Mouse (Mus musculus) T-helper 17 cell (primary cell): ENCODE results near the gene Grm1.
"Not testable (repeated sequence)": the region's sequence is repeated elsewhere in the genome, so short reads cannot be mapped to it uniquely, and the experiment has no call there.

Experiments used
- in situ Hi-C, 2 experiments: fragments of 300-600 bp; cut with MboI, MseI; formaldehyde crosslinking; loops; 1 replicate in 1 of 2; 2 replicates in 1 of 2; pipeline ENCODE4 v1.15.1; 2025; ENCODE audit warnings: high pct_unique_total_duplicates in 2 of 2

The Grm1 gene

DNA sequence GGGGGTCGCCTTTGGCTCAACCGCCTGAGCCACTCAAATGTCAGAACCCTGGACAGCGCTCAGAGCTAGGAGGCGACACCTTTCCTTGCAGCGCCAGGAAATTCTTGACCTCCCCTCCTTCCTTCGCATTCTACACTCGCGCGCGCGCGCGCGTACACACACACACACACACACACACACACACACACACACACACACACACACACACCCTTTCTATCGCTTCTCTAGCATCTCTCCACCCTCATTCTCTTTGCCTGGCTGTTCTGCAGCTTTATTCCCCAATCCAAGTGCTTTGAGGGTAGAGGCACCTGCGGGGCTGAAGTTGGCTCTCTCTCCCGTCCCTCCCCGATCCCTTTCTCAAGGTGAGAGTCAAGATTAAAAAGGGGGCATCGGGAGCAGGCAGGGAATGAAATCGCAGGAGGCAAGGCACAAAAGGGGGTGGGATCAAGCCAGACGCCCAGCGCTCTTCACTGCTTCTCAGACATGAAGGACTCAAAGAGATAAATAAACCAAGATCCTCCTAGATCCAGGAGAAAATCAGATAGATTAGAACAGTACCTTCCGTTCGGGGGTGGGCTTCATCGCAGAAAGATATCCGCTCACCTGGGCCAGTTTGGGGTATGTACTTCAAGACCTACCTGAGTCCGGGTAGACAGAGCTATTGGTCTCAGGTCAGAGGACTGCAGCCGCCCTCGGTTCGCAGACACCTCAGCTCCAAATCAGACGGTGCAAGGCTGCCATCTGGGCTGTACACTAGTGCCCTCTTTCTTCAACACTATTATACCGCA, at the start of gene Grm1:
Grm1 (minus strand) TSS at position 746 of the 788 bp plus-strand sequence.
- in situ Hi-C loops, result no loop called here

DNA sequence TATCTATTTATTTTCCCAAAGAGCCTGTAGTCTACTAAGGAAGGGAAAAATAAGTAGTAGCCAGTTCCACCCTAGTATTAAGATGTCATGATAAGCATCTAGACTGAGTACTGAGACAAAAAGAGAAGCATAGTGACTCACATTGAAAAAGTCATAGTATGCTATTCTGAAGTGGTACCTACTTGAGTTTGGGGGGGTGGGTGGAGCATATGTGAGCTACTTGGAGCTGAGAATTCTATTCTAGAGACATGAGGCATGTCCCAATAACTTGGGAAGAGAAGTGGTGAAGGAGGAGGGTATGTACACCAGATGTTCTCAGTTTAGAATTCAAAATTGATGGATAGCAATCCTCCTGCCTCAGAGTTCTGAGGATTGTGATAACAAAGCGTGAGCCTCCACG, 39.6 kb upstream of the Grm1 start:
- in situ Hi-C loops, result no loop called here

DNA sequence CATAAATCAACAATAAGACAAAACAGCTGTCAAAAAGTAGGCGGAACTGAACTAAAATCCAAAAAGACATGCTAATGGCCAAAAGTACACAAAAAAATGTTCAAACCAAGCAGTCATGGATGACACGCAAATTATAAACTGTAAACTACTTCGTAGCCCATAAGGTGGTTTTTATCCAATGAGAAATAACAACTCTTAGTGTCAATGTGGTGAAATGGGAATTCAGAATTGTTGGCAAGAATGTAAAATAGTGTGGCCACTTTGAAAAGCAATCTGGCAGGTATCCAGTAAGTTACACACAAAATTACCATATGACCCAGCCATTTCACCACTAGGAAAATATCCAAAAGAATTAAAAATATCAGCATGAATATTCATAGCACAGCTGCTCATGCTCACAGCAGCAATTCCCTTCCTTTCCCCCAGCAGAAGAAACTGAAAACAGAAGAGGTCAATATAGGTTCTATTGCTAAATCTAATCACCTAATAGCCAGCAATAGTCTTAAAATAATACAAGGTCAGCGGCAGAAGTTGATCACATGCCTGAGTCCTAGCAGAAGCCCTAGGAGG, 16.4 kb upstream of the Grm1 start:
- in situ Hi-C loops, result no loop called here

DNA sequence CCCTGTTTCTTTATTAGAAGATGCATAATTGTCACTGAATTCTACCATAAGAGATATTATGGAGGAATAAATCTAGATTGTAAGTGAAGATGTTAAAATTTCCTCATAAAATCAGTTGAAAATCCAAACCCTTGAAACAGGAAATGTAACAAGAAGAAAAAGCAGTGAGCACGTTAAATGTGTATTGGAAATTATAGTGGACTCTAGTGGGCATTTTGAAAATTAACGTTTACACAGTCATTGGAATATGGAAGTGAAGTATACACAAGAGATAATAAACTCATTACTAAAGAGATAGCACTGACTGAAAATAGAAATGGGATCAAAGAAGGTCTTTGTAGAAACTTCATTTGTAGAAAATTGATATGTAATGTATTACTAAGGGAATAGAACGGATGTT, 4.2 kb upstream of the Grm1 start:
- in situ Hi-C loops, result no loop called here

DNA sequence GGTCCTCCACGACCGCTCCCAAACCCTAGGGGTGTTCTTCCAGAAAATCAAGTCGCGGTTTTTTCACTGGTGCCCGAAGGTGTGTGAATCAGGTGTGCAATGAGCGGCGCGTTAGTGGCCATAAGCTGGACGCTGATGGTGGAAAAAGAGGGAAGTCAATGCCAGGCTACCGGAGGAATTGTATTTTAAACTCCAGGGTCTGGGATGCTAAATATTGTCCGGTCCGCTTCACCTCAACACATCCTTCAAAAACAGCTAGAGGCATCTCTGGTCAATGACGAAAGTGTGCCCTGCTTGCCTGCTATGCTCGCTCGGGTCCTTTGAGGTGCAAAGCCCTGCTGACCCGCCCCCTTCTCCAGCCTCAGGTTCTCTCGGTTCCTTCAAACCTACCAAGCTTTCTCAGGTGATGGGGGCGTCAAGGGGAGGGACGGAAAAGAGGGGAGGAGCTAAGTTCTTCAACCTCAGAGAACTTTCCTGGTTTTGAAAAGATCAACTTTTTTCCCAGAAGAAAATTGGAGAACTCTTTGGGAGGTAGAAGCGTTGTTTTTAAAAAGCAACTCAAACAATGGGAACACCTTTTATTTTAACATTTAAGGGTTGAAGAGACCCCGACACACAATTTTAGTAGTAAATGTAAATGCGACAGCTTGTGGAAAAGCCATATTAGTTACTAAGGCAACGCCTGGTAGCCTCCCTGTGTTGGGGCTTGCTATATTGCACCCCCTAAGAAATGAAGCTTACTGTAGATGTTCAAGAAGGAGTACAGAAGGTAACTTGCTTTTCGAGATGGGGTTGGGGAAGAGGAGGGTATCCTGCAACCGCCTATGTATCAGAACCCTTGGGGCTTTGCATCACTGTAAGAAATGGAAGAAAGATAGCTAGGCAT, 1.2 kb downstream of the Grm1 start:
- in situ Hi-C loops, result no loop called here

DNA sequence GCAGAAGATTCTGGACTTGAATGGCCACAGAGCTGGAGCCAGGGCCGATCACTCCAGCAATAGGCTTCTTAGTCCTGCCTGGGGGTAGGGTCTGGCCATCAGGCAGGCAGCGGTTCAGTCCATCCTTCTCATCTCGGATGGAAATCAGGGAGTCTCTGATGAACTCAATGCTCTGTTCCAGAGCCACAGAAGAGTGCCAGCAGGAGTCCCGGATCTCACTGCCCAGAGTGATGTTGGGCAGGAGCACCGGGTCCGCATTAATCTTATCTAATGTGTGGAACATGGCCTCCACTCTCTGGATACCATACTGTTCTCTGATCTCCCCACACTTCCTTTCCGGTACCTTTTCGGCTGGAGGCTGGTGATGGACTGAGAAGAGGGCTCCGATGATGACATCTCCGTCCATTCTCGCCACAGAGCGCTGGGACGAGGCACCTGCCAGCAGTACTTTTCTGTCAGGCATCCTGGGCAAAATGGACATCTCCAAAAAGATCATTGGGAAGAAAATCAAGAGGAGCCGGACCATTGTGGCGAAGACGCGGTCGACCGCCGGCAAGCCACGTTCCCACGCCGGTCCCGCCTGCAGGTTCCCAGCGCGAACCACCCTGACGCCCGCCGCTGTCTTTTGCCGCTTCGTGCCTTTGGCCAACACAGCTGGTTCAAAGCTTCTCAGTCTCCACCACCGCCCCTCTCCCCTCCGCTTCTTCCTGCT, 2.0 kb downstream of the Grm1 start:
- in situ Hi-C loops, result no loop called here

DNA sequence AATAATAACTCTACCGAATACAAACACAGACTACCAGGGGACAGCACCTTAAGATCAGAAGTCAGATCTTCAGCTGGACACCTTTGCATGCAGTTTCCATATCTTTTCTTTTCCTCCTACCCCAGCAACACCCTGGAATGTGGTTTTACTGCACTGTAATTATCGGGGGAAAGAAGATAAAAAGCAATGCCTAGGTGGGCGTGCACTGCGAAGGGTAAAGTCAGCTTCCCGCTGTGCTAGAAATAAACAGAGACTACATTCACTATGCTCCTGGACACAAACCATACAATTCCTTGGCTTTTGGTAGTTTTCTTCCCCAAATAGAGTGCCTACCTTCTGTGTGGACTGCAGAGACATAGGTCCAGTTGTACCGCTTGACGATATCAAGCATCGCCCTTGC, 2.6 kb downstream of the Grm1 start:
- in situ Hi-C loops, result no loop called here

DNA sequence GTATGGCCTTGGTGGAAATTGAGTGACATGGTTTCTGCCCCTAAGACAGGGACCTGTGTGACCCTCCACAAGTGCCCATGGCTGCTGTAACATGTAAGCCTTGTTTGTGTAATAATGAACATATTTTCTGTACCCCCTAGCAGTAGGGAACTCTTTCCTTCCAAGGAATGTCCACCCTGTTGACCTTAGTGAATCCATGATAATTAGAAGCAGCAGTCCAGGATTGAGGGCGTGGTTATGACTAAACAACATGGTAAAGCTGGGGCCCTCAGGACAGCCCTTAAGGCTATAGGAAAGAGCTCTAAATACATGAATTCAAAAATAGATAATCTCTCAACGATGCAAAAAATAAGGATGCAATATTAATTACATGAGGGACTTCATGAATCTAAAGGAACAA, 17.0 kb downstream of the Grm1 start:
- in situ Hi-C loops, result no loop called here

DNA sequence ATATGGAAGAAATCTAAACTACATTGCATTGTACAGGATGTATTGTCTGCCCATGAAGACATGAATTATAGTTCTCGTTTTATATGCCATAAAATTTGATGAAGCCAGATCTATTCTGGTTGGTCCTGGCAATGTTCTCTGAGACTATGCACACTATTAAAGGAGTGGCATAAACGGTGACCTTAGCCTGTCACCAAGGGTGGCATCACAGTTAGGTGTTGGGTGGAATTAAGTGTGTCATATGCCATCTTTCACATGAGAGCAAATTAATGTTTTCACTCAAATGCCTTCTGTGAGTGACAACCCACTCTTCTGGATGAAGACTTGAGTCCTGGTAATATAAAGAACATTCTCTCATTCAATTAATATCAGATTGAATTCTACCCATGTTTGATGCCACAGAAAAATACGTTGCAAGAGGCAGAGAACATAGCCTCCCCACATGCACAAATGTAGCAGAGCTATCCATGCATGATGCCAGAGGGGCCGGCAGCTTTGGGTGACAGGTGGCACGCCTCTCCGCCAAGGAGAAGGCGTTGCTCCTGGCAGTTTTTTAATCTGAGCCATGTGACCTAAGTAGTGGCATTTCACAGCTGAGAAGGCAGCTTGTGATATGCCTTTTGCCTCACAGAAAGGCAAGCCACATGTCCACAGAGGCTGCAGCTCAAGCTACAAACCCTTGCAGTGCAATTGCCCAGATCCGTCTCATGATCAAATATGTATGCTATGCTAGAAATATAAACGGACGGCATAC, 20.7 kb downstream of the Grm1 start:
- in situ Hi-C loops, result no loop called here

DNA sequence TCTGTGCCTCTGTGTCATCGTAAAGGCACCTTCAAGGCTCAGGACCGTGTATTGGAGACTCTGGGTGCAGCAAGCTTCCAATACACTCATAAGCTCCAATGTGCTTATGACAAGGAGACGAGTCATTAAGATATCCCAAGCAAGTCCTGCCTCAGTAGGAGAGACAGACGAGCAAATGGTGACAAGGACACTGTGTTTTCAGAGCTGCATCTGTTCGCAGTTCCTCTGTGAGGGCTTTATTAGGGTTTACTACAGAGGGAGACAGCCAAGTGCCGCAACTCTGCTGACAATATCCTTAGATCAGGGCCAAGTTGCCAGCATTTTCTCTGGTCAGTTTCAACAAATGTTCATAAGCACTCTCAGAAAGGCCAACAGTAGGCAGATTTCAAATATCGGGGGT, 32.8 kb downstream of the Grm1 start:
- in situ Hi-C loops, result no loop called here

DNA sequence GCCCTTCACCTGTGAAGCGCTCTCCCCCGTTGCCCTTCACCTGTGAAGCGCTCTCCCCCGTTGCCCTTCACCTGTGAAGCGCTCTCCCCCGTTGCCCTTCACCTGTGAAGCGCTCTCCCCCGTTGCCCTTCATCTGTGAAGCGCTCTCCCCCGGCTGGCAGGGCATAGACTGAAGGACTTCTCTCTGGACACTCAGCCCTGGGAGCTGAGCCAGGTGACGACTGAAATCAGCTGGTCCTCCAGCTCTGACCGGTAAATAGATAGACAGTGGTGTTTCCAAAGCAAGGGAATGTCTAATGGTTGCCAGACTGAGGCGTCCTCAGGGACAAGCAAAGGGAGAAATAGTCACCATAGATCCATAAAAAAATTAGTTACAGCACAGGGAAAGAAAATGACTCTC, 36.7 kb downstream of the Grm1 start:
- in situ Hi-C loops, result not testable (repeated sequence)

DNA sequence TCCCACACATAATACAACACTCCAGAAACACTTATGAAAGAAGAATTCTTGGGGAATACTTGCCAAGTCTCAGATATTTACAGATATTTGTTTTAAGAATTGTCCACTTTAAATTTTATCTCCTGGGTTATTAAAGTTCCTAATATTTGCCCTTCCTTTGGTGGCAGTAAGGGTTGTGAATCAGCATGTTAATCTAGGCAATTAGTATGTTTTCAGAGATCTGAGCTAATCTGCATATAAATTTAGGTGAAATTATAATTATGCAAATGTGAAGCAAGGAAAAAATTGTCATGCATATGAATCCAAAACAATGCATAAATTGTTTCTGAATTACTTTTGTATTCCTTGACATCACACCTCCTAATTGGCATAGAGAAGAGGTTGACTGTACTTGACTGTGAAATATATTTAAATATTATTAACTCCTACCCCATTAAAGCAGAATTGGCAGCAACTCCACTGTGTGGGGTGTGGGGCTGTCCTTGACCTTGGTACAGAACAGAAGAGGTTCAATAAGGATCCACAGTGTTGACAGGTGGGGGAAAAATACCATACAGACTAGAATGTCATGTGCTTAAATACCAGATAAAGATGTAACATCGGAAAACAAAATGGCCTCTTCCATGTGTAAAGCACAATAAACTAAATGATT, 37.6 kb downstream of the Grm1 start:
- in situ Hi-C loops, result no loop called here

DNA sequence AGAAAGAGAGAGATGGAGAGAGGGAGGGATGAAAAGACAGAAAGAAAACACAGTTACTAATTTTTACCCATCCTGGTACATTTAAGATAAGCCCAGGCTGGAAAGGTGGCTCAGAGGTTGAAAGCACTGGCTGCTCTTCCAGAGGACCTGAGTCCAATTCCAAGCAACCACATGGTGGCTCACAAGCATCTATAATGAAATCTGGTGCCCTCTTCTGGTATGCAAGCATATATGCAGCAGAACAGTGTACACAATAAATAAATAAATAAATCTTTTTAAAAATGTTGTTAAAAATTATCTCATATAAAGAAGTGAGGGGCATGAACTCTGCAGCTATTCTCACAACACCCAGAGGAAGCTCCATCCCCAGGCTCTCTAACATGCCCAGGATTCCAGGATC, 42.8 kb downstream of the Grm1 start:
- in situ Hi-C loops, result no loop called here

DNA sequence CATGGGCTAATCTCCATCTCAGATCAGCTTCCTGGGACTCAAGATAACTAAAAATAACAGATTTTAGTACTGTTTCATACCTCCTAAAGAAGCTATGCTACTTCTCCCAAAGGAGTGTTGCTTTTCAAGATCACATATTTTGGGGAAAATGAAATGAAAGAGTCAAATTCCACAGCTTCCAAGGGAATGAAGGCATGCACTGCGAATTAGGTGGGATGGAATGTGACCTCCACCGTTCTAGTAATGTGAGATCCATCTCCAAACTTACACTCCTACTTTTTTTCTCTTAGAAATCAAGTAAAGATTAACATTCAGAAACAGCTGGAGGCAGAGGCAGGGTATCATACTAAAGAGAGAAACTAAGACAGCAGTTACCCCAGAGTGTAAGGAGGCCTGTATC, 49.9 kb downstream of the Grm1 start:
- in situ Hi-C loops, result no loop called here

DNA sequence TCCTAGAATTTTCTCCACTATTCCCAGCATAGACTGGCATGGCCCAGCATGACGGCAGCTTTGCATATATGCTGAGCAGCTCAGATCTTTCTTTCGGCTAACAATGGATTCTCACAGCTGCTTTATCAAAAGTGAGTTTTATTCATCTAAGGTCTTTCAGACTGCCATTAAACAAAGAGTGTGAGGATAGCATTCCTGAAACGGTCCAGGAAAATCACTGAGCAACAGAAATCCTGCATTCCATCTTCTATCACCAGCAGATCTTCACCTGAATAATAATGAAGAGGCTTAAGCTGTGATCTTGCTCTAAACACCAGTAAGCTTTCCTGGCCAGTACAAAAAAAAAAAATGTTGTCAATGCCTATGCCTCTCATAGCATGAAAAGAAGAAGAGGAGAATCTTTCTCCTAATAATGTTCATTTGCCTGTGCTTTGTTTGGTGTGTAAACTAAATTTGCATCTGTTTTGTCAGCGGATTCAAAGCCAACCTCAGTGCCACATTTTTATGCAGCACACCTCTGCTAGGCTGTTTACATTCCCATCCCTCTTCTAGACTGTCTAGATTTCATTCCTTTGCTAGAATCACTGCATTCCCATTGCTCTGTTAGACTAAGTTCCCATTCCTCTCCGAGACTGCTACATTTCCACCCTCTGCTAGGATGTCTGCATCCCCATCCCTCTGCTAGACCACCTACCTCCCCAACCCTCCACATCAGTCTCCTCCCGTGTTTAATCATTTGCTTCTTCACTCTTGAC, 56.2 kb downstream of the Grm1 start:
- in situ Hi-C loops, result no loop called here

DNA sequence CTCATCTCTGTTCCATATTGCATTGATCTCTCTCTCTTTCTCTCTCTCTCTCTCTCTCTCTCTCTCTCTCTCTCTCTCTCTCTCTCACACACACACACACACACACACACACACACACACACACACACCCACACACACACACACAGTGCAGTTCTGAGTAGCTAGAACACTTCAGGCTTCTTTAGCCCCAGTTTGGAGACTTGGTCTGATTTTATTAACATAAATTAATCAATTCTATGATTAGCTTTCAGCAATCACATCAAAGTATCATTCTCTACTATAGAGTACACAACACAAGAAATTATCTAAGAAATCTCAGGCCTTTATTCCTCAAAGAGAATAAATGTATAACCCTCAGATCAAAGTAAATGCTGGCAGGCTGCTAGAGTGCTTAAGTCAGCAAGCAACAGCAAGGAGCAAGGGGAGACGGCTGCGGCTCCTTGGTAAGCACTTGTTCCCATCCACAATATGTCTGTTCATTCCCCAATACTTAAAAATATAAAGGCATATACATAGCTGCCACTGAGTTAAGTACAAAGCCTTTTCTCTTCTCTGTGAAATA, 63.1 kb downstream of the Grm1 start:
- in situ Hi-C loops, result no loop called here

DNA sequence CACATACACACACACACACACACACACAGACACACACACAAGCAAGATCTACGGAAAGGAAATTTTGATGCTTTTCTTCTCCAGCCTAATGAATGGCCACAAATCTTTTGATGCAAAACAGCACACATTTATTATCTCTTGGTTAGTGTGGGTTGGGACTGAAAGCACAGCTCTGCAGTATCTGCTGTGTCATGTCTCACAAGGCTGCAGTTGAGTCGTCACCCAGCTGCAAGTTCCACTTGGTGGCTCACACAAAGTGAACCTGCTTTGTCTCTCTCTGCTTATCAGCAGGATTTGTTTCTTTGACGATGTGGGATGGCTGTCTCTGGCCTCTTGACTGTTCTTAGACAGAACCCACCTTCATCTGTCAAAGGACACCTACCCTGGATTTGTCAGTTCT, 68.5 kb downstream of the Grm1 start:
- in situ Hi-C loops, result no loop called here

DNA sequence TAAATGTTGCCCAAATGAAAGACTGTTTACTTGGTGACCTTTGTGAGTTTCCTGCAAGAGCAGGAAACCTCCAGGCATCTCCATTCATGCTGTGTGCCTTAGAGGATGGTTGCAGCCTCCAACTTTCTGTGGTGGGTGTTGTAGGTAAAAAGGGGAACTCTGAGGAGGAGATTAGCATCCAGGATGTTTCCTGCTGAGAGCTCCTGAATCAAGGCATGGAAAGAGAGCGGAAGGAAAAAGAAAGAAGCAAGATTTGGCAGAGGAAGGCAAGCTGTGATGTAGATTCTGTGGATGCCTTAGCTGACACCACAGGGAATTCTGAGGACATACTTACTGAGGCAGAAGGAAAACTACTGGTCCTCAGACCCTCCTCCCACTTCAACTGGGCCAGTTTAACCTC, 85.4 kb downstream of the Grm1 start:
- in situ Hi-C loops, result no loop called here

DNA sequence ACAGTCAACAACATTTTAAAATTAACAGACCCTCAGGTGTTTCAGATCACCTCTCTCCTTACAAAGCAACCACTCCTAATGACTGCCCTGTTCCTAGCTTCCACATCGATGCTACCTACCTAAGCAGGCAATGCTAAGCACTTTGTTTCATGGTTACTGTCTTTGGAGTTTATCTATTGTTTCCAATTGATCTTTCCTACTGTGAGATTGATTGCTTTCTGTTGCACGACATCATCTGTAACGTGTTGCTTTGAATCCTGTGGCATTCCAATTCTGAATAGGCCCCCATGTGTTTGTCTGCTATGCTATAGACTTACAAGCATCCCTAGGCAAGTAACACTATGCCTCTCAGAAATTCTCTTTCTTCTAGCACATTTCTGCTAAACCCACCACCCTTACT, 90.4 kb downstream of the Grm1 start:
- in situ Hi-C loops, result no loop called here

DNA sequence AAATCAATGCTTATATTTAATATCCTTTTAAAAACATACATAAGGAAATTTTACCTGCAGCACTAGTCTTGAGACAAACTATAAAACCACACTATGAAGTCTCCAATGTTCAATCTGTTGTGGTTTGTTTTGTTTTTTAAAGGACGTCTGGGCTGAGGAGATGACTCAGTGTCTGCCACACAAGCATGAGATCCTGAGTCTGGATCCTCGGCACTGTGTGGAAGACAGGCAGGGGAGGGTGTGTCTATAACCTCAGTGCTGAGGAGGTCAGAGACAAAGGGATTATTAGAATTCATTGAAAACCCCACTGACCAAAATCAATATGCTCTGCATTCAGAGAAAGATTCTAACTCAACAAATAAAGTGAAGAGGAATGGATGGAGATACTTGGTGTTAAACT, 110.8 kb downstream of the Grm1 start:
- in situ Hi-C loops, result no loop called here
